Mouse (Mus musculus): ENCODE data around the gene Eps15.
"Not testable (repeated sequence)": the region's sequence is repeated elsewhere in the genome, so short reads cannot be mapped to it uniquely, and the experiment has no call there.

Eps15 gene

GRCm38 (mm10) chr4:109394314-109395074, 114.4 kb downstream of the Eps15 start:
- no peak for DNase-seq (ENCODE audit: extremely low read depth, insufficient read length, low spot score)

GRCm38 (mm10) chr4:109400366-109400980, 120.4 kb downstream of the Eps15 start:
- no peak for DNase-seq (ENCODE audit: extremely low read depth, insufficient read length, low spot score)

- DNase-seq (ENCODE audit: extremely low read depth, insufficient read length, low spot score), result no peak
These were observed 121.2 kb downstream of the Eps15 start for GRCm38 (mm10) chr4:109401176-109401689.

- not testable (repeated sequence) for DNase-seq (ENCODE audit: extremely low read depth, insufficient read length, low spot score)
These were observed 124.8 kb downstream of the Eps15 start for GRCm38 (mm10) chr4:109404908-109405307.

GRCm38 (mm10) chr4:109405415-109405814, 125.3 kb downstream of the Eps15 start:
- no peak for DNase-seq (ENCODE audit: extremely low read depth, insufficient read length, low spot score)

- DNase-seq (ENCODE audit: extremely low read depth, insufficient read length, low spot score), result peak; percentile 77
These were observed 126.0 kb downstream of the Eps15 start for GRCm38 (mm10) chr4:109406054-109406485.

GRCm38 (mm10) chr4:109406486-109407175, 126.6 kb downstream of the Eps15 start, which contains the start of gene Ttc39a:
Gene Ttc39a (plus strand): TSS chr4:109406623.
- peak; percentile 66 for DNase-seq (ENCODE audit: extremely low read depth, insufficient read length, low spot score)

- DNase-seq (ENCODE audit: extremely low read depth, insufficient read length, low spot score), result no peak
These were observed 127.1 kb downstream of the Eps15 start for GRCm38 (mm10) chr4:109407176-109407520.

GRCm38 (mm10) chr4:109407701-109408485, 127.8 kb downstream of the Eps15 start:
- DNase-seq (ENCODE audit: extremely low read depth, insufficient read length, low spot score), result no peak

GRCm38 (mm10) chr4:109410681-109411376, 130.8 kb downstream of the Eps15 start:
- DNase-seq (ENCODE audit: extremely low read depth, insufficient read length, low spot score), result no peak

GRCm38 (mm10) chr4:109411377-109411967, 131.4 kb downstream of the Eps15 start:
- DNase-seq (ENCODE audit: extremely low read depth, insufficient read length, low spot score), result no peak

- DNase-seq (ENCODE audit: extremely low read depth, insufficient read length, low spot score), result no peak
These were observed 132.2 kb downstream of the Eps15 start for GRCm38 (mm10) chr4:109412233-109412632.

- no peak for DNase-seq (ENCODE audit: extremely low read depth, insufficient read length, low spot score)
These were observed 137.9 kb downstream of the Eps15 start for GRCm38 (mm10) chr4:109417998-109418397.

- DNase-seq (ENCODE audit: extremely low read depth, insufficient read length, low spot score), result no peak
These were observed 138.9 kb downstream of the Eps15 start for GRCm38 (mm10) chr4:109419017-109419416.

GRCm38 (mm10) chr4:109419563-109419962, 139.5 kb downstream of the Eps15 start:
- DNase-seq (ENCODE audit: extremely low read depth, insufficient read length, low spot score), result no peak

- DNase-seq (ENCODE audit: extremely low read depth, insufficient read length, low spot score), result no peak
These were observed 140.2 kb downstream of the Eps15 start for GRCm38 (mm10) chr4:109420138-109420795.

GRCm38 (mm10) chr4:109421608-109422007, 141.5 kb downstream of the Eps15 start:
- no peak for DNase-seq (ENCODE audit: extremely low read depth, insufficient read length, low spot score)

- no peak for DNase-seq (ENCODE audit: extremely low read depth, insufficient read length, low spot score)
These were observed 142.4 kb downstream of the Eps15 start for GRCm38 (mm10) chr4:109422436-109422835.

GRCm38 (mm10) chr4:109423438-109423837, 143.4 kb downstream of the Eps15 start:
- no peak for DNase-seq (ENCODE audit: extremely low read depth, insufficient read length, low spot score)

Measured in 3134 (cell line).